Mouse (Mus musculus) forebrain, embryonic 15.5 days (tissue): ENCODE measurements around the gene Adrm1. TPM values are rescaled to one million over a fixed set of nuclear protein-coding genes. Genes with fewer than 3 reads are reported as not detected.

Experiments used
- ATAC-seq: fragments of 200-750 bp; cut with Nextera tagmentation; replicated peaks from 2 replicates; pipeline ENCODE4 v1.8.0; 2017; ENCODE audit warnings: mild to moderate bottlenecking, moderate TSS enrichment, moderate library complexity
- H3K27ac ChIP-seq: fragments of 300-500 bp; sonication (generic); replicated peaks from 2 replicates; pipeline ENCODE4 v1.5.1; 2015; ENCODE audit warnings: mild to moderate bottlenecking, inconsistent platforms
- H3K27me3 ChIP-seq: fragments of 300-500 bp; sonication (generic); 2 replicates; pipeline ENCODE4 v1.6.1; 2015; ENCODE audit warnings: inconsistent platforms
- H3K36me3 ChIP-seq: fragments of 300-500 bp; sonication (generic); 2 replicates; pipeline ENCODE4 v1.6.1; 2015; ENCODE audit warnings: mild to moderate bottlenecking, inconsistent platforms
- H3K4me1 ChIP-seq: fragments of 300-500 bp; sonication (generic); 2 replicates; pipeline ENCODE4 v1.6.1; 2015; ENCODE audit warnings: inconsistent platforms
- H3K4me2 ChIP-seq: fragments of 300-500 bp; sonication (generic); replicated peaks from 2 replicates; pipeline ENCODE4 v1.6.1; 2015; ENCODE audit warnings: mild to moderate bottlenecking, inconsistent platforms
- H3K4me3 ChIP-seq: fragments of 300-500 bp; sonication (generic); 2 replicates; pipeline ENCODE4 v1.5.1; 2015; ENCODE audit warnings: mild to moderate bottlenecking, inconsistent platforms
- H3K9ac ChIP-seq: fragments of 300-500 bp; sonication (generic); replicated peaks from 2 replicates; pipeline ENCODE4 v1.6.1; 2015; ENCODE audit warnings: mild to moderate bottlenecking, inconsistent platforms
- H3K9me3 ChIP-seq: fragments of 300-500 bp; sonication (generic); 2 replicates; pipeline ENCODE4 v1.6.1; 2016; ENCODE audit warnings: inconsistent platforms
- WGBS: fragments of 180-500 bp; shearing (Covaris S2); methylation state at CpG from one replicate; pipeline ENCODE4 v1.1.7; 2015; ENCODE audit warnings: mixed read lengths; 5-methylcytosine and 5-hydroxymethylcytosine counted together
- polyA plus RNA-seq: library from polyadenylated mRNA; unstranded; fragments of >200 nt; fragmentation: Nextera tagmentation; extraction: Ambion mirVana; gene quantifications from 2 replicates; pipeline ENCODE4 v1.2.1, GENCODE M21; 2015

The Adrm1 gene
- polyA plus RNA-seq, 1 experiment from 2014 or later = 201 TPM

GRCm38 (mm10) chr2:180208976-180209375 is 37.7 kb downstream of the Adrm1 start:
- peaks cover 7% of the 10 kb centered on the region; the same call in 1 of the 2 replicates for H3K4me1 ChIP-seq
- WGBS = 91% methylated on average over 1 of the region's 1 CpGs
- H3K27ac ChIP-seq = no peak overlapping the region
- H3K27me3 ChIP-seq = no peaks in the 10 kb centered on the region
- no peak for ATAC-seq
- H3K9ac ChIP-seq = no peak overlapping the region
- H3K9me3 ChIP-seq = no peaks in the 10 kb centered on the region
- no peak overlapping the region for H3K4me3 ChIP-seq
- no peak overlapping the region for H3K4me2 ChIP-seq
- no peaks in the 10 kb centered on the region for H3K36me3 ChIP-seq

GRCm38 (mm10) chr2:180212255-180212654 is 41.0 kb downstream of the Adrm1 start:
- Histone ChIP-seq H3K27ac (no peak overlapping the region), H3K9ac (no peak overlapping the region), H3K9me3 (no peaks in the 10 kb centered on the region), H3K4me1 (no peaks in the 10 kb centered on the region), H3K4me3 (no peak overlapping the region), H3K36me3 (no peaks in the 10 kb centered on the region), H3K4me2 (no peak overlapping the region), H3K27me3 (no peaks in the 10 kb centered on the region)
- no peak for ATAC-seq
- 94% methylated on average over 3 of the region's 3 CpGs for WGBS

- Histone ChIP-seq H3K27ac (no peak overlapping the region), H3K9ac (no peak overlapping the region), H3K9me3 (no peaks in the 10 kb centered on the region), H3K4me2 (no peak overlapping the region), H3K27me3 (no peaks in the 10 kb centered on the region), H3K36me3 (no peaks in the 10 kb centered on the region), H3K4me1 (peaks cover 8% of the 10 kb centered on the region; the same call in 1 of the 2 replicates), H3K4me3 (no peak overlapping the region)
- WGBS = 76% methylated on average over 4 of the region's 4 CpGs
- ATAC-seq = no peak
Observed at GRCm38 (mm10) chr2:180214352-180214978, 43.2 kb downstream of the Adrm1 start.

- Histone ChIP-seq H3K36me3 (no peaks in the 10 kb centered on the region), H3K4me3 (no peak overlapping the region), H3K4me1 (peaks cover 8% of the 10 kb centered on the region; the same call in 1 of the 2 replicates), H3K9me3 (no peaks in the 10 kb centered on the region), H3K27ac (no peak overlapping the region), H3K9ac (no peak overlapping the region), H3K27me3 (no peaks in the 10 kb centered on the region), H3K4me2 (no peak overlapping the region)
- no peak for ATAC-seq
- 72% methylated on average over 8 of the region's 8 CpGs for WGBS
Observed at GRCm38 (mm10) chr2:180215011-180215461, 43.8 kb downstream of the Adrm1 start.

- H3K4me1 ChIP-seq = peaks cover 8% of the 10 kb centered on the region; the same call in 1 of the 2 replicates
- H3K36me3 ChIP-seq = no peaks in the 10 kb centered on the region
- no peaks in the 10 kb centered on the region for H3K9me3 ChIP-seq
- no peaks in the 10 kb centered on the region for H3K27me3 ChIP-seq
- no peak overlapping the region for H3K4me3 ChIP-seq
- WGBS = 84% methylated on average over 6 of the region's 6 CpGs
- 0 out of 2 replicates have a peak, but pooled peaks have one; percentile 35 for ATAC-seq
- no peak overlapping the region for H3K9ac ChIP-seq
- H3K4me2 ChIP-seq = no peak overlapping the region
- no peak overlapping the region for H3K27ac ChIP-seq
Observed at GRCm38 (mm10) chr2:180215951-180216350, 44.7 kb downstream of the Adrm1 start.

- H3K27ac ChIP-seq = no peak overlapping the region
- ATAC-seq = no peak
- peaks cover 8% of the 10 kb centered on the region; the same call in 1 of the 2 replicates for H3K4me1 ChIP-seq
- H3K27me3 ChIP-seq = no peaks in the 10 kb centered on the region
- H3K9me3 ChIP-seq = no peaks in the 10 kb centered on the region
- no peak overlapping the region for H3K4me3 ChIP-seq
- H3K36me3 ChIP-seq = no peaks in the 10 kb centered on the region
- H3K4me2 ChIP-seq = no peak overlapping the region
- H3K9ac ChIP-seq = no peak overlapping the region
- 64% methylated on average over 5 of the region's 5 CpGs for WGBS
Observed at GRCm38 (mm10) chr2:180216921-180217320, 45.6 kb downstream of the Adrm1 start.

GRCm38 (mm10) chr2:180217587-180217986 is 46.3 kb downstream of the Adrm1 start:
- 91% methylated on average over 8 of the region's 8 CpGs for WGBS
- Histone ChIP-seq H3K36me3 (no peaks in the 10 kb centered on the region), H3K9me3 (no peaks in the 10 kb centered on the region), H3K27ac (no peak overlapping the region), H3K4me1 (peaks cover 14% of the 10 kb centered on the region), H3K9ac (no peak overlapping the region), H3K4me2 (no peak overlapping the region), H3K27me3 (no peaks in the 10 kb centered on the region), H3K4me3 (no peak overlapping the region)
- no peak for ATAC-seq

GRCm38 (mm10) chr2:180218241-180218640 is 47.0 kb downstream of the Adrm1 start:
- H3K27me3 ChIP-seq = no peaks in the 10 kb centered on the region; the same call in 1 of the 2 replicates
- H3K4me2 ChIP-seq = no peak overlapping the region
- H3K4me1 ChIP-seq = peaks cover 14% of the 10 kb centered on the region
- no peak overlapping the region for H3K9ac ChIP-seq
- 76% methylated on average over 3 of the region's 3 CpGs for WGBS
- H3K9me3 ChIP-seq = no peaks in the 10 kb centered on the region
- ATAC-seq = no peak
- H3K36me3 ChIP-seq = no peaks in the 10 kb centered on the region
- H3K27ac ChIP-seq = no peak overlapping the region
- H3K4me3 ChIP-seq = no peak overlapping the region

- Histone ChIP-seq H3K36me3 (no peaks in the 10 kb centered on the region), H3K4me1 (peaks cover 14% of the 10 kb centered on the region), H3K9ac (no peak overlapping the region), H3K27ac (no peak overlapping the region), H3K4me2 (no peak overlapping the region), H3K27me3 (no peaks in the 10 kb centered on the region; the same call in 1 of the 2 replicates), H3K9me3 (no peaks in the 10 kb centered on the region), H3K4me3 (no peak overlapping the region)
- ATAC-seq = no peak
- WGBS = 31% methylated on average over 5 of the region's 5 CpGs
Observed at GRCm38 (mm10) chr2:180218677-180219076, 47.4 kb downstream of the Adrm1 start.

GRCm38 (mm10) chr2:180219145-180219943 is 48.1 kb downstream of the Adrm1 start:
- peaks cover 2% of the 10 kb centered on the region; the same call in 1 of the 2 replicates for H3K27me3 ChIP-seq
- ATAC-seq = no peak
- H3K27ac ChIP-seq = no peak overlapping the region
- H3K4me1 ChIP-seq = peaks cover 14% of the 10 kb centered on the region
- 66% methylated on average over 15 of the region's 15 CpGs for WGBS
- H3K9ac ChIP-seq = no peak overlapping the region
- no peak overlapping the region for H3K4me3 ChIP-seq
- no peak overlapping the region for H3K4me2 ChIP-seq
- no peaks in the 10 kb centered on the region for H3K36me3 ChIP-seq
- no peaks in the 10 kb centered on the region for H3K9me3 ChIP-seq

- no peak overlapping the region for H3K9ac ChIP-seq
- H3K27ac ChIP-seq = no peak overlapping the region
- WGBS = 82% methylated on average over 9 of the region's 9 CpGs
- peaks cover 6% of the 10 kb centered on the region; the same call in 1 of the 2 replicates for H3K27me3 ChIP-seq
- no peak for ATAC-seq
- H3K36me3 ChIP-seq = no peaks in the 10 kb centered on the region
- no peak overlapping the region for H3K4me3 ChIP-seq
- H3K4me1 ChIP-seq = peaks cover 21% of the 10 kb centered on the region
- no peak overlapping the region for H3K4me2 ChIP-seq
- no peaks in the 10 kb centered on the region for H3K9me3 ChIP-seq
Observed at GRCm38 (mm10) chr2:180220165-180220564, 48.9 kb downstream of the Adrm1 start.

GRCm38 (mm10) chr2:180221051-180221450 is 49.8 kb downstream of the Adrm1 start:
- Histone ChIP-seq H3K27ac (no peak overlapping the region), H3K9ac (no peak overlapping the region), H3K4me3 (no peak overlapping the region), H3K36me3 (no peaks in the 10 kb centered on the region), H3K4me2 (no peak overlapping the region), H3K9me3 (no peaks in the 10 kb centered on the region), H3K4me1 (peaks cover 30% of the 10 kb centered on the region), H3K27me3 (peaks cover 6% of the 10 kb centered on the region; the same call in 1 of the 2 replicates)
- ATAC-seq = no peak
- 87% methylated on average over 9 of the region's 9 CpGs for WGBS
